Mouse (Mus musculus) CH12.LX (cell line): ENCODE results near the gene Cers6. TPM values are rescaled to one million over a fixed set of nuclear protein-coding genes. Genes with fewer than 3 reads are reported as not detected.

Experiments
- DNase-seq: peaks from one replicate; pipeline ENCODE4 v3.0.0-alpha.2; 2013; ENCODE audit errors: extremely low read depth
- H3K27ac ChIP-seq: 2 replicates; pipeline ENCODE4 v1.5.1; 2012; ENCODE audit warnings: low read depth, mild to moderate bottlenecking, control low read depth, moderate library complexity; ENCODE audit not compliant: insufficient read depth
- H3K27me3 ChIP-seq: replicated peaks from 2 replicates; pipeline ENCODE3; 2012; ENCODE audit warnings: inconsistent platforms
- H3K36me3 ChIP-seq, 2 experiments: replicated peaks in 1 of 2; 2 replicates each; pipeline versions ENCODE3 to v1.6.1; 2012; ENCODE audit warnings: inconsistent platforms in 1 of 2, low read length in 1 of 2, mild to moderate bottlenecking in 1 of 2, mixed read lengths in 1 of 2, moderate library complexity in 1 of 2; ENCODE audit not compliant: control insufficient read depth in 1 of 2, insufficient read depth in 1 of 2
- H3K4me1 ChIP-seq, 2 experiments: 2 replicates each; pipeline ENCODE4 v1.6.1; 2012; ENCODE audit warnings: inconsistent platforms in 1 of 2, moderate library complexity in 1 of 2; ENCODE audit not compliant: insufficient read depth in 2 of 2, control insufficient read depth in 1 of 2
- H3K4me2 ChIP-seq: 2 replicates; pipeline ENCODE4 v1.6.1; 2012; ENCODE audit warnings: low read depth, mild to moderate bottlenecking, control low read depth; ENCODE audit not compliant: poor library complexity, insufficient read depth, severe bottlenecking
- H3K4me3 ChIP-seq, 3 experiments: fragments of 150-350 bp in 1 of 3; sonication (generic) in 1 of 3; replicated peaks in 1 of 3; 2 replicates each; pipeline versions ENCODE3 to v1.5.1; 2011 to 2012; ENCODE audit warnings: low read depth in 2 of 3, low read length in 2 of 3, mild to moderate bottlenecking in 2 of 3, moderate library complexity in 2 of 3, control low read depth in 1 of 3, improper control_type of control experiment in 1 of 3, inconsistent platforms in 1 of 3, mixed read lengths in 1 of 3; ENCODE audit not compliant: poor library complexity in 1 of 3
- H3K79me2 ChIP-seq: replicated peaks from 2 replicates; pipeline ENCODE4 v1.6.1; 2012; ENCODE audit warnings: mild to moderate bottlenecking, moderate library complexity; ENCODE audit not compliant: control insufficient read depth, poor library complexity, insufficient read depth, severe bottlenecking; ENCODE audit errors: extremely low read depth
- H3K9ac ChIP-seq: 2 replicates; pipeline ENCODE4 v1.6.1; 2012; ENCODE audit warnings: low read depth, mild to moderate bottlenecking, control low read depth, moderate library complexity; ENCODE audit not compliant: insufficient read depth
- H3K9me3 ChIP-seq: replicated peaks from 2 replicates; pipeline ENCODE3; 2012; ENCODE audit warnings: low read length, inconsistent platforms, mixed read lengths
- BHLHE40 ChIP-seq: IDR thresholded peaks from 2 replicates; pipeline ENCODE4 v1.6.1; 2011; ENCODE audit warnings: mild to moderate bottlenecking, low read depth, low read length, improper control_type of control experiment
- CHD1 ChIP-seq: IDR thresholded peaks from 2 replicates; pipeline ENCODE4 v1.6.1; 2012; ENCODE audit warnings: low read depth, low read length, improper control_type of control experiment, inconsistent platforms
- E2F4 ChIP-seq: IDR thresholded peaks from 2 replicates; pipeline ENCODE4 v1.6.1; 2011; ENCODE audit warnings: low read depth, low read length, improper control_type of control experiment; ENCODE audit not compliant: insufficient replicate concordance
- ELF1 ChIP-seq: IDR thresholded peaks from 2 replicates; pipeline ENCODE4 v1.6.1; 2014; ENCODE audit warnings: low read depth, mild to moderate bottlenecking, inconsistent platforms, low read length, improper control_type of control experiment
- EP300 ChIP-seq: IDR thresholded peaks from 2 replicates; pipeline ENCODE4 v1.6.1; 2011; ENCODE audit warnings: low read length, improper control_type of control experiment
- ETS1 ChIP-seq: conservative IDR thresholded peaks from 2 replicates; pipeline ENCODE4 v1.6.1; 2012; ENCODE audit warnings: low read depth, mild to moderate bottlenecking, inconsistent platforms, low read length, improper control_type of control experiment, moderate library complexity
- GABPA ChIP-seq: IDR thresholded peaks from 2 replicates; pipeline ENCODE4 v1.6.1; 2012; ENCODE audit warnings: low read depth, low read length, improper control_type of control experiment, inconsistent platforms; ENCODE audit not compliant: insufficient replicate concordance
- HCFC1 ChIP-seq: IDR thresholded peaks from 2 replicates; pipeline ENCODE4 v1.6.1; 2012; ENCODE audit warnings: low read depth, mild to moderate bottlenecking, inconsistent platforms, low read length, improper control_type of control experiment
- JUN ChIP-seq: IDR thresholded peaks from 2 replicates; pipeline ENCODE4 v1.6.1; 2011; ENCODE audit warnings: low read depth, mild to moderate bottlenecking, low read length, improper control_type of control experiment, moderate library complexity; ENCODE audit not compliant: insufficient read depth
- JUND ChIP-seq: conservative IDR thresholded peaks from 2 replicates; pipeline ENCODE4 v1.6.1; 2011; ENCODE audit warnings: low read depth, low read length, improper control_type of control experiment
- KAT2A ChIP-seq: IDR thresholded peaks from 2 replicates; pipeline ENCODE4 v1.6.1; 2012; ENCODE audit warnings: low read length, improper control_type of control experiment, inconsistent platforms; ENCODE audit not compliant: insufficient replicate concordance
- MAX ChIP-seq: IDR thresholded peaks from 2 replicates; pipeline ENCODE4 v1.6.1; 2011; ENCODE audit warnings: low read length, improper control_type of control experiment
- MAZ ChIP-seq: IDR thresholded peaks from 2 replicates; pipeline ENCODE4 v1.6.1; 2012; ENCODE audit warnings: low read depth, mild to moderate bottlenecking, inconsistent platforms, low read length, improper control_type of control experiment, moderate library complexity
- MXI1 ChIP-seq: IDR thresholded peaks from 2 replicates; pipeline ENCODE4 v1.6.1; 2011; ENCODE audit warnings: mild to moderate bottlenecking, low read depth, low read length, improper control_type of control experiment
- MYC ChIP-seq: IDR thresholded peaks from 2 replicates; pipeline ENCODE4 v1.6.1; 2011; ENCODE audit warnings: low read depth, mild to moderate bottlenecking, improper control_type of control experiment, low read length
- NELFE ChIP-seq: IDR thresholded peaks from 2 replicates; pipeline ENCODE4 v1.6.1; 2011; ENCODE audit warnings: low read depth, low read length, improper control_type of control experiment
- POLR2A ChIP-seq: IDR thresholded peaks from 2 replicates; pipeline ENCODE4 v1.6.1; 2011; ENCODE audit warnings: low read depth, mild to moderate bottlenecking, improper control_type of control experiment, low read length
- RAD21 ChIP-seq: IDR thresholded peaks from 2 replicates; pipeline ENCODE4 v1.6.1; 2011; ENCODE audit warnings: low read depth, mild to moderate bottlenecking, low read length, improper control_type of control experiment, moderate library complexity
- RCOR1 ChIP-seq: conservative IDR thresholded peaks from 2 replicates; pipeline ENCODE4 v1.6.1; 2012; ENCODE audit warnings: low read depth, mild to moderate bottlenecking, inconsistent platforms, low read length, improper control_type of control experiment
- SIN3A ChIP-seq: IDR thresholded peaks from 2 replicates; pipeline ENCODE4 v1.6.1; 2012; ENCODE audit warnings: low read length, improper control_type of control experiment, inconsistent platforms
- SMC3 ChIP-seq: IDR thresholded peaks from 2 replicates; pipeline ENCODE4 v1.6.1; 2011; ENCODE audit warnings: low read depth, low read length, improper control_type of control experiment
- TCF12 ChIP-seq: IDR thresholded peaks from 2 replicates; pipeline ENCODE4 v1.6.1; 2014; ENCODE audit warnings: low read depth, mild to moderate bottlenecking, inconsistent platforms, low read length, improper control_type of control experiment
- USF1 ChIP-seq: IDR thresholded peaks from 2 replicates; pipeline ENCODE4 v1.6.1; 2014; ENCODE audit warnings: low read depth, mild to moderate bottlenecking, inconsistent platforms, low read length, improper control_type of control experiment
- USF2 ChIP-seq: conservative IDR thresholded peaks from 2 replicates; pipeline ENCODE4 v1.6.1; 2011; ENCODE audit warnings: low read depth, low read length, improper control_type of control experiment
- ZC3H11A ChIP-seq: IDR thresholded peaks from 2 replicates; pipeline ENCODE4 v1.6.1; 2012; ENCODE audit warnings: low read depth, mild to moderate bottlenecking, inconsistent platforms, low read length, improper control_type of control experiment
- dilution Hi-C: fragments of 300-500 bp; cut with MboI; formaldehyde crosslinking; loops from 2 replicates; pipeline ENCODE4 v1.14.3; 2020; ENCODE audit warnings: low sequenced_read_pairs; ENCODE audit not compliant: extremely low pct_unique_long_range_greater_than_20kb, extremely low pct_ligation_motif_present
- in situ Hi-C: fragments of 300-500 bp; cut with MboI; formaldehyde crosslinking; loops from 3 replicates; pipeline ENCODE4 v1.14.3; 2019; ENCODE audit warnings: low sequenced_read_pairs, low pct_ligation_motif_present, low pct_unique_long_range_greater_than_20kb, mixed read lengths
- polyA plus RNA-seq: library from polyadenylated mRNA; unstranded; fragments of >175 nt; gene quantifications from 2 replicates; pipeline ENCODE4 v1.2.1, GENCODE M21; 2012; ENCODE audit warnings: low read depth; ENCODE audit not compliant: insufficient read length
- total RNA-seq, 2 experiments: library from RNA; depleted of rRNA; stranded (reverse); fragments of 300-350 nt in 1 of 2; fragments of >200 nt in 1 of 2; gene quantifications; 2 replicates each; pipeline ENCODE4 v1.2.3; 2012 to 2014

The Cers6 gene
- total and polyA plus RNA-seq, 3 experiments = not detected

DNA sequence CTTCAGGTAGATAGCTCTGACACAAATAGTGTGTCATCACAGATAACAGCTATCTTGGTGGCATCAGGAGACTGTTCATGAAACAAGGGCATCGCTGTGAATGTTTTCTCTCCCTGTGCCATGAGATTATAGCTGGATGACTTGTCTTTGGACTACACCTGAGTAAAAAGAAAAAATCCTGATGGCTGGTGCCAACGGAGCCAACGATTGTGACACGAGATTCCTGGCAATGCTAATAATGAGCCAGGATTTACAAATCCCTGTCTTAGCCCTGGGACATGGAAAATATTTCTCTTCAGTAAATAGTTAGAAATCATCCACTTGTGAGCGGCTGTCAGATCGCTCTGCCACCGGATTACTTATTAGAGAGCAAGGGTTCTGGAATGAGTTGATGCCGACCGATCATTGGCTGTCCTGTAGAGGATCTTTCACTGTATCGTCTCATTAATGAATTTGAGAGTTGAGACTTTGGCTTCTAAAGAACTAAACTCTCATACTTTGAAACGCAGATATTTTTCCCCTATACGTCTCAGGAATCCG lies 157.9 kb downstream of the Cers6 start:
- H3K9ac ChIP-seq = no peak overlapping the region
- dilution Hi-C loops (no loop called here), in situ Hi-C loops (no loop called here)
- H3K36me3 ChIP-seq = no peaks in the 10 kb centered on the region
- H3K4me3 ChIP-seq = no peak overlapping the region
- DNase-seq = no peak
- H3K79me2 ChIP-seq = no peaks in the 10 kb centered on the region
- TF ChIP-seq MXI1 (no peak), ZC3H11A (no peak), HCFC1 (no peak), KAT2A (no peak), CHD1 (no peak), BHLHE40 (no peak), NELFE (no peak), ELF1 (no peak), GABPA (no peak), USF2 (no peak), SMC3 (no peak), JUND (no peak), SIN3A (no peak), RAD21 (no peak), EP300 (no peak), JUN (no peak), E2F4 (no peak), USF1 (no peak), RCOR1 (no peak)
- H3K27me3 ChIP-seq = no peaks in the 10 kb centered on the region
- peaks cover 53% of the 10 kb centered on the region for H3K9me3 ChIP-seq
- H3K4me1 ChIP-seq = no peaks in the 10 kb centered on the region
- H3K4me2 ChIP-seq = no peak overlapping the region
- no peak overlapping the region for H3K27ac ChIP-seq

DNA sequence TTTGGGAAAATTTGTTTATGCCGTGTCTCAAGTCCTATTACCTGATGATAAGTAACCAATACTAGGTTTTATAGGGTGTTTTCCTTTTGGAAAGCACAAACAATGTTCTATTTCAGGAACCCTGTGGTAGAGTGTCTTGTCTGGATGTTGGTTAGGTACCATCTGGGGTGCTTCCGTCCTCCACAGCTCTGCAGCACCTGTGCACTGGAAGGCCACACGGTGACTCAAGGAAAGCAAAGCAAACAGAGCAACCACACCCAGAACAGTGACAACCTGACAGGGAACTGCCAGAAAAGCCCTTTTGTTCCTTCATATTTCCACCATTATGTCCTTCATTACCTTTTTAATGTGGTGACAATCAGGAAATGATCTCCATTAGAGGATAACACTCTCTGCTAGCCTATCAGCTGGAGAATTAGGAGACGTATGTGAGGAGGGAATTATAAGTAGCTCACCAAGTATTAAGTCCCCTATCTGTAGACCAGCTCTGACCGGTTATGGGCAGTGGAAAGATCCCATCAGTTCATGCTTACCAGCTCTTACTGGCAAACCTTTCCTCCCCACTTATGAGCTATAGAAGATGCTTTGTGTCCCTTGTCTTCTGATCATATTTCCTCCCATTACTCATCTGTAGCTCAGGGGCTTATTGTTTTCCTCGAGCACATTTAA lies 158.7 kb downstream of the Cers6 start:
- TF ChIP-seq TCF12 (no peak), MAZ (no peak), NELFE (no peak), MYC (no peak), SIN3A (no peak), POLR2A (no peak), JUN (no peak), MAX (no peak), ETS1 (no peak), USF1 (no peak), GABPA (no peak)
- Histone ChIP-seq H3K36me3 (no peaks in the 10 kb centered on the region), H3K9ac (no peak overlapping the region), H3K4me2 (no peak overlapping the region), H3K79me2 (no peaks in the 10 kb centered on the region), H3K27me3 (no peaks in the 10 kb centered on the region), H3K4me3 (no peak overlapping the region), H3K9me3 (peaks cover 56% of the 10 kb centered on the region), H3K27ac (no peak overlapping the region), H3K4me1 (no peaks in the 10 kb centered on the region)
- dilution Hi-C loops = no loop called here
- DNase-seq = no peak
- in situ Hi-C loops = no loop called here
